Mouse (Mus musculus) G1E (cell line): ENCODE data around the gene Itk. TPM values are rescaled to one million over a fixed set of nuclear protein-coding genes. Genes with fewer than 3 reads are reported as not detected.

Experiments used
- ATAC-seq: 2 replicates; pipeline ENCODE4 v1.8.0; 2016; ENCODE audit warnings: mild to moderate bottlenecking; ENCODE audit not compliant: insufficient number of reproducible peaks, poor library complexity, low FRiP score, severe bottlenecking; ENCODE audit errors: extremely low read depth
- DNase-seq: peaks from one replicate; pipeline ENCODE4 v3.0.0; 2012; ENCODE audit warnings: low spot score
- H3K27me3 ChIP-seq: 2 replicates; pipeline ENCODE4 v1.6.1; 2012; ENCODE audit warnings: mild to moderate bottlenecking, low read length, inconsistent platforms; ENCODE audit not compliant: insufficient read depth
- H3K36me3 ChIP-seq: replicated peaks from 2 replicates; pipeline ENCODE3; 2012; ENCODE audit warnings: mild to moderate bottlenecking, inconsistent platforms
- H3K4me1 ChIP-seq: 2 replicates; pipeline ENCODE4 v1.6.1; 2012; ENCODE audit warnings: low read depth, low read length, inconsistent platforms, mixed read lengths; ENCODE audit not compliant: insufficient read depth
- H3K4me3 ChIP-seq: 2 replicates; pipeline ENCODE4 v1.5.1; 2012; ENCODE audit warnings: low read depth, mild to moderate bottlenecking, inconsistent platforms, low read length, moderate library complexity, mixed read lengths
- H3K9me3 ChIP-seq: replicated peaks from 2 replicates; pipeline ENCODE4 v1.6.1; 2012; ENCODE audit warnings: inconsistent platforms
- CTCF ChIP-seq: IDR thresholded peaks from 2 replicates; pipeline ENCODE4 v1.5.1; 2012; ENCODE audit warnings: low read depth, low read length, inconsistent platforms, mixed read lengths
- GATA1 ChIP-seq: IDR thresholded peaks from 2 replicates; pipeline ENCODE4 v1.6.1; 2012; ENCODE audit warnings: borderline replicate concordance, low read length, inconsistent platforms, mixed read lengths
- GATA2 ChIP-seq: IDR thresholded peaks from 2 replicates; pipeline ENCODE4 v1.6.1; 2012; ENCODE audit warnings: low read depth, low read length, inconsistent platforms, borderline replicate concordance
- POLR2AphosphoS5 ChIP-seq: IDR thresholded peaks from 2 replicates; pipeline ENCODE4 v1.6.1; 2012; ENCODE audit warnings: low read depth, low read length, inconsistent platforms; ENCODE audit not compliant: insufficient replicate concordance
- TAL1 ChIP-seq: conservative IDR thresholded peaks from 2 replicates; pipeline ENCODE4 v1.6.1; 2012; ENCODE audit warnings: low read depth, low read length, inconsistent platforms, mixed read lengths
- polyA plus RNA-seq: library from polyadenylated mRNA; stranded (reverse); fragments of >175 nt; gene quantifications from 2 replicates; pipeline ENCODE4 v1.2.3, GENCODE M21; 2012
- total RNA-seq, 2 experiments: library from RNA; stranded (forward) in 1 of 2; stranded (reverse) in 1 of 2; fragments of 200-1000 nt in 1 of 2; fragments of >200 nt in 1 of 2; fragmentation: Nextera tagmentation in 1 of 2; gene quantifications; 2 replicates each; pipeline ENCODE4 v1.2.3; 2014 to 2017

Itk gene
- total and polyA plus RNA-seq, 3 experiments = 0.05 to 1.1 (median 0.44) TPM

DNA sequence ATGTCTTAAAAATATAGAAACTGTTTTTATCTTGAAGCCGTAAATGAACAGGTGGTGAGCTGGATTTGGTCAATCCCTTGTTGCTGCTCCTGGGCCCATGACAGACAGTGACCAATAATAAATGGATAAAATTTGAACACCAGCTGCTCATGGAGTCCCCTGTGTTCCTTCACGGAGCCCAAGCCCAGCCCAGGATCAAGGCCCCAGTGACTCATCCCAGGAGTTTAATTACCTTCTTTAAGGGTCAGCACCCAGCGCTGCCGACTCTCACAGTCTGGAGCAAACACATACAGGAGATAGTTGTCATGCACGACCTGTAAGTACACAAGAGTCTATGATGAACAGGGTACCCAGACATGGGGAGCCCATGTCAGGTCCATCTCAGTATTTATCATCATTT is 23.6 kb downstream of the Itk start:
- DNase-seq = no peak
- Histone ChIP-seq H3K4me3 (no peak overlapping the region), H3K4me1 (no peaks in the 10 kb centered on the region), H3K36me3 (no peaks in the 10 kb centered on the region), H3K27me3 (peaks cover 14% of the 10 kb centered on the region), H3K9me3 (no peaks in the 10 kb centered on the region)
- TF ChIP-seq CTCF (no peak), GATA1 (no peak), POLR2AphosphoS5 (no peak), TAL1 (no peak), GATA2 (no peak)
- no peak for ATAC-seq

DNA sequence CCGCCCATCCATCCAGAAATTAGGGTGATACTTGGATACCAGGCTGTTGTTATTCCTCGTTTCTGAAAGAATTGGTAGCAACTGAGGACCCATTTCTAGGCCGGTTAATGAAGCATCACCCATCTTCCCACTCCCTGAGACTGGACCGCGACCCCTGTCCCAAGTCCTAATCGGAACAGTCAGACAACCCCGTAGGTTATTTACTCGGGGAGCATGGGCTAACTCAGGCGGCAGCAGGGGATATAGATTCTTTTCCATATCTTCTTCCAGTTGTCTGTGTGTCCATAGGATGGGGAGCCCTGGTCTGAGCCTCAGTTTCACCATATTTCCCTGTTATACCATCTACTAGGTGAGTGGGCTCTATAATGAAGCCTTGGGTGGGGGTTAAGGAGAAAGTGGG is 25.5 kb downstream of the Itk start:
- peaks cover 11% of the 10 kb centered on the region for H3K27me3 ChIP-seq
- no peaks in the 10 kb centered on the region for H3K9me3 ChIP-seq
- H3K4me3 ChIP-seq = no peak overlapping the region
- H3K36me3 ChIP-seq = no peaks in the 10 kb centered on the region
- no peaks in the 10 kb centered on the region for H3K4me1 ChIP-seq
- no peak for DNase-seq
- ATAC-seq = no peak
- TF ChIP-seq GATA1 = no peak
- TF ChIP-seq POLR2AphosphoS5 = no peak
- no peak for TF ChIP-seq TAL1
- no peak for TF ChIP-seq CTCF
- TF ChIP-seq GATA2 = no peak

DNA sequence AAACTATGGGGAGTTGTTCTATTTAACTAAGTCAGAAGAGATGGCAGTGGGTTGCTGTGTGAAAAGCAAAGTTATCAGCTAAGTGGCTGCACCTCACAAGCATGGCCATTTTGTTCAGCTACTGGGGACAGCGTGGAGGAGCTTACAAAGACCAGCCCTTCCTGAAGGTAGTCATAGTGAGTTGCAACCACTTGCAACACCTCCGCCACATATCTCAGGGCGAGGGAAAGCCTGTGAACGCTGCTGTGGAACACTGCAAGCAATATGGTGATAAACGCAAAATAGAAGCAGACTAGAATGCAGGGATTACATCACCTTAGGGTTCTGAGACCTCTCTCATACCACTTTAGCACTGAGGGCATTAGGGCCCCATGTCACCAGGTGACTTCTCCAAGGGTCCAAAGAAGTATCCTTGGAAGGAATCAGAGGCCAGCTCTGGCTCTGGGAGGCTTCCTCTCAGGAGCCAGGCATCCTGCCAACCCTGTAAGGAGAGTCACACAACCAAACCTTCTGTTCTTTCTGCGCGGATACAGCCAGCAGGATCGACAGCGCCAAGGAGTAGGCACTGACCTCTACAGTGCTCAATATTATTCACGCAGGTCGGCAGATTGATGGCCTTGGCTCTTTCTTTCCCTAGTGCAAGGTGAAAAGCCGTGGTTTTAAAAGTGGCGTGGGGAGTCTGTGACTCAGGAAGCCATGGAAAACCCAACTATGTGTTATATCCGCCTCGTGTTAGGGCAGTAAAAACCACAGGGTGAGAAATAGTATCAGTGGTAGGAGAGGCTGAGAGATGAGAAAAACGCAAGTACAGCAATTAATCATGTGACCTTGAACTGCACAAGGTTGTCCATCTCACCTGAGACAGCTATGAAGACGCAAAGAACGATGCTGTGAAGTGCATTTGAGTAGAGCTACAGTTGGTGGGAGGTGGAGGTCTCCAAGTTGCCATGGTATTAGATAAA is 27.0 kb downstream of the Itk start:
- no peaks in the 10 kb centered on the region for H3K36me3 ChIP-seq
- H3K9me3 ChIP-seq = no peaks in the 10 kb centered on the region
- DNase-seq = no peak
- H3K4me1 ChIP-seq = no peaks in the 10 kb centered on the region
- H3K4me3 ChIP-seq = no peak overlapping the region
- ATAC-seq = no peak
- TF ChIP-seq GATA1 (no peak), GATA2 (no peak), TAL1 (no peak), CTCF (no peak), POLR2AphosphoS5 (no peak)
- H3K27me3 ChIP-seq = peaks cover 16% of the 10 kb centered on the region; the same call in 1 of the 2 replicates

DNA sequence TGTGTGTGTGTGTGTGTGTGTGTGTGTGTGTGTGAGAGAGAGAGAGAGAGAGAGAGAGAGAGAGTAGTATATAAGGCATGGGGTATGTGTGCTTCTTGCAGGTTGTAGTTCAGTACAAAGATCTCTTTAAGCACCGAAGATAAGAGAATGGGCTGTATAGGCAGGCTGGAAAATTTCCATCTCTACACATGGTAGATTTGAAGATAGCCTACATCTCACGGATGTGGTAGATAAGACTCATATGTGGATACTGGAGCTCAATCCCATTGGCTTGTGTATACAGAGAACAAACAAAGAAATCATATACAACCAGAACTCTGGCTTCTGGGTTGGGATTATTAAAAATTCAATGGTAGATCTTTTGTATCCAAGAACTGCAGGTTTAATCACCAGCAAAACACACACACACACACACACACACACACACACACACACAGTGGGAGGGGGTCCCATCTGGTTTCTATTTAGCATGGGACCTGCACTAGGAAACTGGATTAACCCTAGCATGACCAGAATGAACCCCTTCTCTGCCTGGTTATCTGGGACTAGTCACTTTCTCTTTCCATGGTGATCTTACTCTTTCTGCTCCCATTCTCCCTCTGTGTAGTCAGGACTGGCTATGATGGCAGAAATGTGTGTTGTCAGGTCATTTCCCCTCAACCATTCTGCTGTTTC is 28.2 kb downstream of the Itk start:
- Histone ChIP-seq H3K27me3 (peaks cover 16% of the 10 kb centered on the region; the same call in 1 of the 2 replicates), H3K4me1 (no peaks in the 10 kb centered on the region), H3K9me3 (no peaks in the 10 kb centered on the region), H3K36me3 (no peaks in the 10 kb centered on the region), H3K4me3 (no peak overlapping the region)
- ATAC-seq (no peak), DNase-seq (no peak)
- TF ChIP-seq TAL1 (no peak), CTCF (no peak), GATA1 (no peak), GATA2 (no peak), POLR2AphosphoS5 (no peak)

DNA sequence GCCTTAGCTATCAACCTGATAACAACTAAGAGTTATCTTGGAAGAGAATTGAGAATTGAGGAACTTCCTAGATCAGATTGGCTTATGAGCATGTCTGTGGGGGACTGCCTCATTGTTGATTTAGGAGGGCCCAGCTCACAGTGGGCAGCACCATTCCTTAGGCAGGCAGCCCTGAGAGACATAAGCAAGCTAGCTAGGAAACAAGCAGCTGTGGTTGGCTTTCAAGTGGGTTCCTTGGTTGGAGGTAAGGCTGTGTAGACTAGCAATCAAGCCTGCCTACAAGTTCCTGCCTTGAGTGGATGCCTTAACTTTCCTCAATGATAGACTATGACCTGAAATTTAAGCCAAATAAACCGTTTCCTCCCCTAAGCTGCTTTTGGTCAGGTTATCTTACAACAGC is 30.9 kb downstream of the Itk start:
- Histone ChIP-seq H3K9me3 (no peaks in the 10 kb centered on the region), H3K27me3 (peaks cover 16% of the 10 kb centered on the region; the same call in 1 of the 2 replicates), H3K4me3 (no peak overlapping the region), H3K36me3 (no peaks in the 10 kb centered on the region), H3K4me1 (no peaks in the 10 kb centered on the region)
- DNase-seq (no peak), ATAC-seq (no peak)
- no peak for TF ChIP-seq GATA2
- no peak for TF ChIP-seq GATA1
- no peak for TF ChIP-seq POLR2AphosphoS5
- no peak for TF ChIP-seq CTCF
- TF ChIP-seq TAL1 = no peak

DNA sequence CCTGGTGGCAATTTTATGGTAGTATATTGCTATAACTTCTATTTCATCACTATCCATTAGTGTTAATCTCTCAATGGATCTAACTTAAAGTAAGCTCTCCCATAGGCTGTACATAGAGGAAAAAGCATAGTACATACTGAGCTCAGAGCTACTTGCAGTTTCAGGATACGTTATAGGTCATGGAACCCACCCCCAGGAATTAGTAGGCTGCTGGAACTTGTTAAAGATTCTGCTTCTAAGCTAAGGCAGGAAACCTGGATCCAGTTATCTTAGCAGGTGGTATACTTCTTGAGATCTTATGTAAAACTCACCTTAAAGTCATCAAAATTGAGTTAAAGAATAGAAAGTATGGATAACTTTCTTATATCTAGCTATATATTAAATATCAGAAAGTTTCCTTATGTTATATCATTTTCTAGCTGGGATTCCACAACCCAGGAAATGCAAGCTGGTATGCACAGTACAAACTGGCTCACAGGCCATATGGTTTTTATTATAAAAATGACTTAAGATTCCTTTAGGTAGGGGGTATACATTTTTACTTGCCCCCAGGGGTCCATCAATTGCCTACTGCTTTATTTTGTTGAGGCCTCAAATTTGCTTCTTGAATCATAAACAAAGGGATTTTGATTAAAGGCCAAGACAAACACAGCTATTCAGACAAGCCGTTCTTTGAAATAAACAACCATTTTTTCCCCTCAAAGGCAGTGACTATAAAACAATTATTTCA is 39.5 kb downstream of the Itk start:
- no peak for ATAC-seq
- no peaks in the 10 kb centered on the region for H3K36me3 ChIP-seq
- no peaks in the 10 kb centered on the region for H3K9me3 ChIP-seq
- no peak for DNase-seq
- H3K27me3 ChIP-seq = peaks cover 2% of the 10 kb centered on the region
- no peak overlapping the region for H3K4me3 ChIP-seq
- no peaks in the 10 kb centered on the region for H3K4me1 ChIP-seq
- no peak for TF ChIP-seq POLR2AphosphoS5
- no peak for TF ChIP-seq CTCF
- TF ChIP-seq TAL1 = no peak
- no peak for TF ChIP-seq GATA1
- no peak for TF ChIP-seq GATA2
